Mouse (Mus musculus): ENCODE results near the gene Cyba. TPM values are rescaled to one million over a fixed set of nuclear protein-coding genes. Genes with fewer than 3 reads are reported as not detected.
A peak's percentile ranks its signal among the peaks of the same experiment; 100 is the strongest.

Gene Cyba
- polyA plus RNA-seq, 1 experiment from 2014 or later = 182 TPM

GRCm38 (mm10) chr8:122463651-122464640 is 31.2 kb upstream of the Cyba start:
- Histone ChIP-seq H3K9ac (no peak overlapping the region), H3K4me2 (no peak overlapping the region), H3K27me3 (replicated peaks) (peaks cover 33% of the 10 kb centered on the region), H3K36me3 (peaks cover 36% of the 10 kb centered on the region), H3K27ac (ENCODE audit: poor library complexity, severe bottlenecking) (no peak overlapping the region), H3K4me1 (replicated peaks) (peaks cover 55% of the 10 kb centered on the region), H3K9me3 (replicated peaks) (no peaks in the 10 kb centered on the region), H3K4me3 (no peak overlapping the region)
- no peak for ATAC-seq (ENCODE audit: insufficient number of reproducible peaks, low FRiP score)
- WGBS = 44% methylated on average over 12 of the region's 12 CpGs

DNA sequence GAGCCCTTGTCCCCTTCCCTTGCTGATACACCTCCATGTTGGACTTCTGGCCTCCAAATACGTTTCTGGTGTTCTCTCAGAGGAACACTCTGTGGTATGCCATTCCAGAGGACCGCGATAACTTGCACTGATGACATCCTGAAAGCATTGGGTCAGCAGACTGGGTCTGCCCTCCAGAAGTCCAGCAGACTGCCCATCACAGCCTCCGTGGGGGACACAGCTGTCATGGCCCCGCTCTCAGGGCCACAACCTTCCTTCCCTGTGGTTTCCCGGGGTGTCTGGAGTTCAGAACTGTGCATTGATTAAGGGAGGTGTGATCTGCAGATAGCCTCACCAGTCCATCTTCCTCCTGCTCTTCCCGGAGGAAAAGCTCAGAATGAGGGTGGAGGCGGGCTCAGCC is 29.8 kb upstream of the Cyba start:
- ATAC-seq (ENCODE audit: insufficient number of reproducible peaks, low FRiP score) = no peak
- Histone ChIP-seq H3K9me3 (replicated peaks) (no peaks in the 10 kb centered on the region), H3K27ac (ENCODE audit: poor library complexity, severe bottlenecking) (no peak overlapping the region), H3K4me1 (replicated peaks) (peaks cover 59% of the 10 kb centered on the region), H3K4me2 (no peak overlapping the region), H3K4me3 (no peak overlapping the region), H3K9ac (no peak overlapping the region), H3K27me3 (replicated peaks) (peaks cover 41% of the 10 kb centered on the region), H3K36me3 (peaks cover 22% of the 10 kb centered on the region)
- WGBS = 60% methylated on average over 8 of the region's 8 CpGs

- H3K9me3 ChIP-seq (replicated peaks) = no peaks in the 10 kb centered on the region
- H3K4me2 ChIP-seq = no peak overlapping the region; the same call in 1 of the 2 replicates
- peaks cover 13% of the 10 kb centered on the region for H3K36me3 ChIP-seq
- no peak overlapping the region for H3K27ac ChIP-seq (ENCODE audit: poor library complexity, severe bottlenecking)
- no peak for ATAC-seq (ENCODE audit: insufficient number of reproducible peaks, low FRiP score)
- peaks cover 43% of the 10 kb centered on the region for H3K27me3 ChIP-seq (replicated peaks)
- H3K9ac ChIP-seq = no peak overlapping the region
- 64% methylated on average over 11 of the region's 11 CpGs for whole genome bisulfite sequencing
- H3K4me1 ChIP-seq (replicated peaks) = peaks cover 64% of the 10 kb centered on the region
- H3K4me3 ChIP-seq = no peak overlapping the region
These were observed 28.9 kb upstream of the Cyba start for GRCm38 (mm10) chr8:122461473-122462148.

- WGBS = 6% methylated on average over 56 of the region's 56 CpGs
- peak within 1 kb of the TSS; percentile 40 for H3K4me3 ChIP-seq
- H3K36me3 ChIP-seq = peaks cover 6% of the 10 kb centered on the region; the same call in 1 of the 2 replicates
- H3K4me1 ChIP-seq (replicated peaks) = peaks cover 64% of the 10 kb centered on the region
- H3K9ac ChIP-seq = peak within 1 kb of the TSS; percentile 56
- ATAC-seq (ENCODE audit: insufficient number of reproducible peaks, low FRiP score) = peak; percentile 62
- peaks cover 47% of the 10 kb centered on the region for H3K27me3 ChIP-seq (replicated peaks)
- no peaks in the 10 kb centered on the region for H3K9me3 ChIP-seq (replicated peaks)
- H3K27ac ChIP-seq (ENCODE audit: poor library complexity, severe bottlenecking) = no peak within 1 kb of the TSS
- H3K4me2 ChIP-seq = peak within 1 kb of the TSS; percentile 73
These were observed 28.1 kb upstream of the Cyba start, which contains the start of gene Snai3 for GRCm38 (mm10) chr8:122460524-122461472. Gene Snai3, minus strand, starts transcription at chr8:122460733.

DNA sequence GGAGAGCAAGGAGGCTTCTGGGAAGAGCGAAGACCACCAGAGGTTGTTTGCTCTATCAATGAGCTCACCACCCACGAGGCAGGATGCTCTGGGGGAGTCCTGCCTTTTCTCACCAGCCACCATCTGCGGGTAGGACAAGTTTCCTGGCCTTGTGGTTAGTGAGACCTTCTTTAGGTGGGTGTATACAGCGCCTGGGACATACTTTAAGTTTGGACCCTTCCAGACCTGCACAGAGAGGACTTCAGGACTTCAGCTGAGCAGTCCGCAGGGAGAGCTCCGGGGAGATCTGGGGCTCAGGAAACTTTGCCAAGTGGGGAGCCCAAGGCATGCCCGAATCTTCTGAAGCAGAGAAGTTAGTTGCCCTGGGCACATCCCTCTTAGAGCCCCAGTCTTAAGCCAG is 27.3 kb upstream of the Cyba start:
- 23% methylated on average over 7 of the region's 7 CpGs for WGBS
- no peak overlapping the region for H3K27ac ChIP-seq (ENCODE audit: poor library complexity, severe bottlenecking)
- H3K4me1 ChIP-seq (replicated peaks) = peaks cover 62% of the 10 kb centered on the region
- ATAC-seq (ENCODE audit: insufficient number of reproducible peaks, low FRiP score) = no peak
- peak overlapping the region; percentile 40 for H3K4me3 ChIP-seq
- H3K36me3 ChIP-seq = no peaks in the 10 kb centered on the region
- peaks cover 47% of the 10 kb centered on the region for H3K27me3 ChIP-seq (replicated peaks)
- peak overlapping the region; percentile 73 for H3K4me2 ChIP-seq
- H3K9me3 ChIP-seq (replicated peaks) = no peaks in the 10 kb centered on the region
- peak overlapping the region; percentile 56 for H3K9ac ChIP-seq

- 55% methylated on average over 6 of the region's 6 CpGs for WGBS
- Histone ChIP-seq H3K4me2 (no peak overlapping the region; the same call in 1 of the 2 replicates), H3K4me3 (no peak overlapping the region), H3K27me3 (replicated peaks) (peaks cover 47% of the 10 kb centered on the region), H3K4me1 (replicated peaks) (peaks cover 58% of the 10 kb centered on the region), H3K9ac (no peak overlapping the region), H3K36me3 (no peaks in the 10 kb centered on the region), H3K9me3 (replicated peaks) (no peaks in the 10 kb centered on the region), H3K27ac (ENCODE audit: poor library complexity, severe bottlenecking) (no peak overlapping the region)
- no peak for ATAC-seq (ENCODE audit: insufficient number of reproducible peaks, low FRiP score)
These were observed 26.6 kb upstream of the Cyba start for GRCm38 (mm10) chr8:122459218-122459900.

- H3K27me3 ChIP-seq (replicated peaks) = peaks cover 42% of the 10 kb centered on the region
- H3K4me3 ChIP-seq = no peak overlapping the region
- H3K27ac ChIP-seq (ENCODE audit: poor library complexity, severe bottlenecking) = no peak overlapping the region
- no peak overlapping the region for H3K4me2 ChIP-seq
- no peaks in the 10 kb centered on the region for H3K36me3 ChIP-seq
- H3K4me1 ChIP-seq (replicated peaks) = peaks cover 50% of the 10 kb centered on the region
- WGBS = 65% methylated on average over 11 of the region's 11 CpGs
- 0 out of 2 replicates have a peak overlapping the region, but pooled peaks have one; percentile 19 for H3K9ac ChIP-seq
- ATAC-seq (ENCODE audit: insufficient number of reproducible peaks, low FRiP score) = no peak
- no peaks in the 10 kb centered on the region for H3K9me3 ChIP-seq (replicated peaks)
These were observed 24.4 kb upstream of the Cyba start for GRCm38 (mm10) chr8:122457171-122457570.

DNA sequence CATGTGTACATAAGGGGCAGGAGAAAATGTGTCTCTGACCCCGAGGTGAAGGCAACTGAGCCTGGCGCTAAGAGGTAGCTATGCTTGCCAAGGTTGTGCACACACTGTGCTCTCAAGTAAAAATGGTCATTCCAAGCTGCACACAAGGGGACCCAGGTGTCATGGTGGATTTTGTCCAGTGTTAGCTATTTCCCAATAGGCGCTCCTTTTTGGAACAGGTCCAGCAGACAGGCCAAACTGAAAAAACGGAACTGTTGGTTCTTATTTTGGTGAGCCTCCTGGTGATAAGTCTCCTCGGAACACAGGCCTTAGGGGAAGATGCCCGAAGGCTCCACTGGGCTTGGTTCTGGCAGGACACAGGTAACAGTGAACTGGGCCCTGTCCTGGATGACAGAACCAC is 21.7 kb upstream of the Cyba start:
- ATAC-seq (ENCODE audit: insufficient number of reproducible peaks, low FRiP score) = no peak
- no peak overlapping the region for H3K27ac ChIP-seq (ENCODE audit: poor library complexity, severe bottlenecking)
- no peaks in the 10 kb centered on the region for H3K36me3 ChIP-seq
- H3K9ac ChIP-seq = no peak overlapping the region
- peaks cover 16% of the 10 kb centered on the region for H3K27me3 ChIP-seq (replicated peaks)
- no peak overlapping the region for H3K4me2 ChIP-seq
- 83% methylated on average over 6 of the region's 6 CpGs for WGBS
- H3K4me1 ChIP-seq (replicated peaks) = peaks cover 45% of the 10 kb centered on the region
- H3K4me3 ChIP-seq = no peak overlapping the region
- H3K9me3 ChIP-seq (replicated peaks) = no peaks in the 10 kb centered on the region

GRCm38 (mm10) chr8:122452154-122452553 is 19.4 kb upstream of the Cyba start:
- no peaks in the 10 kb centered on the region for H3K9me3 ChIP-seq (replicated peaks)
- H3K36me3 ChIP-seq = no peaks in the 10 kb centered on the region
- peak overlapping the region; percentile 12 for H3K4me2 ChIP-seq
- H3K27me3 ChIP-seq (replicated peaks) = peaks cover 5% of the 10 kb centered on the region
- no peak overlapping the region for H3K9ac ChIP-seq
- peaks cover 38% of the 10 kb centered on the region for H3K4me1 ChIP-seq (replicated peaks)
- no peak for ATAC-seq (ENCODE audit: insufficient number of reproducible peaks, low FRiP score)
- peak overlapping the region; percentile 98 for H3K27ac ChIP-seq (ENCODE audit: poor library complexity, severe bottlenecking)
- 63% methylated on average over 10 of the region's 10 CpGs for WGBS
- no peak overlapping the region for H3K4me3 ChIP-seq

DNA sequence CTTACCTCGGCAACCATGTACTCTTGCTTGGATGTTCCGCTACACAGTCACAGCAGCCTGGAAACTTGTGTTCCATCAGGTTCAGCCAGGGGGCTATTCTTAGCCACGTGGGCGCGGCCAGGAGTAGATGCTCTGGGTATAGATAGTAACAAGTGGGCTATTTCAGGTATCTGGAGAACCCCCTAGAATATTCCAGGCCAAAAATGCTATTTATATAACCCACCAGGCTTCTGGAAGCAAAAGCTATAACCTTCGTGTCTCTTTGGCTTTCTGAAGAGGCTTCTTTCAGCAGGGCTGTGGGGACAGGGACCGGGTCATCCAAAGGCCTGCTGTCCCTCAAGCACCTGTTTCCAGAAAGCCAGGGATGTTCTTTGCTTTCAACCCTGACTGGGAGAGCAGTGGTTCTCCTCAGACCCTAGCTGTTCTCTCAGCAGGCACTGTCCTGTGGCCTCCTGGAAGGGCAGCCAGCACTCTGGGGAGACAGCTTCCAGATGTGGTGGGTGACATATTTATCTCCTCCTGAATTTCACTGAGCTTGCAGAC is 18.5 kb upstream of the Cyba start:
- Histone ChIP-seq H3K4me1 (replicated peaks) (peaks cover 37% of the 10 kb centered on the region), H3K27me3 (replicated peaks) (peaks cover 4% of the 10 kb centered on the region; the same call in 1 of the 2 replicates), H3K36me3 (no peaks in the 10 kb centered on the region), H3K27ac (ENCODE audit: poor library complexity, severe bottlenecking) (peak overlapping the region; percentile 98), H3K4me2 (peak overlapping the region; percentile 46), H3K9ac (0 out of 2 replicates have a peak overlapping the region, but pooled peaks have one; percentile 37), H3K4me3 (no peak overlapping the region), H3K9me3 (replicated peaks) (no peaks in the 10 kb centered on the region)
- 32% methylated on average over 7 of the region's 7 CpGs for WGBS
- ATAC-seq (ENCODE audit: insufficient number of reproducible peaks, low FRiP score) = peak; percentile 71

All from heart, embryonic 12.5 days (tissue).